Mouse (Mus musculus) adrenal gland, adult 18-20 months (tissue): Measurements from ENCODE around the gene Psmd11. TPM values are rescaled to one million over a fixed set of nuclear protein-coding genes. Genes with fewer than 3 reads are reported as not detected.
"Not testable (repeated sequence)": the region's sequence is repeated elsewhere in the genome, so short reads cannot be mapped to it uniquely, and the experiment has no call there.

ENCODE experiments used
- DNase-seq, 2 experiments: peaks; one replicate each; pipeline ENCODE4 v3.0.0; 2021 to 2022; ENCODE audit warnings: low spot score in 2 of 2
- total RNA-seq, 2 experiments: library from RNA; stranded (reverse); gene quantifications; 1 replicate in 1 of 2; 2 replicates in 1 of 2; pipeline ENCODE4 v1.2.3; 2021

Psmd11 gene
- total RNA-seq, 2 experiments from 2014 or later, result 142 to 151 TPM

GRCm38 (mm10) chr11:80426029-80426813 lies 2.2 kb upstream of the Psmd11 start:
- DNase-seq, result not testable (repeated sequence)

GRCm38 (mm10) chr11:80429009-80429475 lies 627 bp downstream of the Psmd11 start:
- DNase-seq, result peak; percentile 51 to 53

- no peak for DNase-seq
Observed at GRCm38 (mm10) chr11:80429500-80430166, 1.2 kb downstream of the Psmd11 start.

GRCm38 (mm10) chr11:80430366-80430910 lies 2.0 kb downstream of the Psmd11 start:
- DNase-seq, result no peak

- no peak for DNase-seq
Observed at GRCm38 (mm10) chr11:80446916-80447315, 18.5 kb downstream of the Psmd11 start.

- DNase-seq, result no peak
Observed at GRCm38 (mm10) chr11:80449859-80450258, 21.4 kb downstream of the Psmd11 start.

- DNase-seq, result no peak
Observed at GRCm38 (mm10) chr11:80452242-80452641, 23.8 kb downstream of the Psmd11 start.

GRCm38 (mm10) chr11:80453198-80453597 lies 24.8 kb downstream of the Psmd11 start:
- no peak for DNase-seq

- DNase-seq, result not testable (repeated sequence)
Observed at GRCm38 (mm10) chr11:80463605-80464130, 35.3 kb downstream of the Psmd11 start.

- no peak for DNase-seq
Observed at GRCm38 (mm10) chr11:80471836-80472605, 43.6 kb downstream of the Psmd11 start.

GRCm38 (mm10) chr11:80474175-80474691 lies 45.8 kb downstream of the Psmd11 start:
- no peak for DNase-seq

- DNase-seq, result no peak
Observed at GRCm38 (mm10) chr11:80474846-80475245, 46.4 kb downstream of the Psmd11 start.

- no peak for DNase-seq
Observed at GRCm38 (mm10) chr11:80475544-80475943, 47.1 kb downstream of the Psmd11 start.

- DNase-seq, result peak; percentile 84 to 87
Observed at GRCm38 (mm10) chr11:80476222-80477189, 48.1 kb downstream of the Psmd11 start, which contains the start of gene Cdk5r1. Cdk5r1 (plus strand) TSS chr11:80477023.

- no peak for DNase-seq
Observed at GRCm38 (mm10) chr11:80477341-80478199, 49.2 kb downstream of the Psmd11 start.

GRCm38 (mm10) chr11:80478694-80479412 lies 50.4 kb downstream of the Psmd11 start:
- no peak for DNase-seq

- no peak for DNase-seq
Observed at GRCm38 (mm10) chr11:80479425-80479824, 51.0 kb downstream of the Psmd11 start.
